Mouse (Mus musculus) MEL (cell line): ENCODE measurements around the gene Cd48. TPM values are rescaled to one million over a fixed set of nuclear protein-coding genes. Genes with fewer than 3 reads are reported as not detected.

Source experiments
- DNase-seq: peaks from one replicate; pipeline ENCODE4 v3.0.0; 2011; ENCODE audit warnings: low read depth, low spot score
- H3K27ac ChIP-seq: 2 replicates; pipeline ENCODE4 v1.5.1; 2012; ENCODE audit warnings: low read depth, mild to moderate bottlenecking, control low read depth, low read length, moderate library complexity; ENCODE audit not compliant: control insufficient read depth
- H3K27me3 ChIP-seq, 2 experiments: fragments of 150-350 bp in 1 of 2; sonication (generic) in 1 of 2; 2 replicates each; pipeline ENCODE4 v1.6.1; 2012; ENCODE audit warnings: low read length in 2 of 2, mild to moderate bottlenecking in 2 of 2, improper control_type of control experiment in 1 of 2, moderate library complexity in 1 of 2; ENCODE audit not compliant: insufficient read depth in 2 of 2, control insufficient read depth in 1 of 2
- H3K36me3 ChIP-seq, 2 experiments: 2 replicates each; pipeline ENCODE4 v1.6.1; 2012 to 2014; ENCODE audit warnings: low read length in 2 of 2, improper control_type of control experiment in 1 of 2, inconsistent platforms in 1 of 2, mild to moderate bottlenecking in 1 of 2; ENCODE audit not compliant: insufficient read depth in 2 of 2, control insufficient read depth in 1 of 2
- H3K4me1 ChIP-seq, 2 experiments: fragments of 150-350 bp in 1 of 2; sonication (generic) in 1 of 2; 2 replicates each; pipeline ENCODE4 v1.6.1; 2012; ENCODE audit warnings: low read length in 2 of 2, improper control_type of control experiment in 1 of 2, mild to moderate bottlenecking in 1 of 2; ENCODE audit not compliant: insufficient read depth in 2 of 2, control insufficient read depth in 1 of 2
- H3K4me3 ChIP-seq, 2 experiments: fragments of 150-350 bp in 1 of 2; sonication (generic) in 1 of 2; 2 replicates each; pipeline ENCODE4 v1.5.1; 2012; ENCODE audit warnings: low read depth in 2 of 2, low read length in 2 of 2, mild to moderate bottlenecking in 2 of 2, moderate library complexity in 2 of 2, control low read depth in 1 of 2, improper control_type of control experiment in 1 of 2; ENCODE audit not compliant: control insufficient read depth in 1 of 2, insufficient read depth in 1 of 2
- H3K79me2 ChIP-seq: 2 replicates; pipeline ENCODE4 v1.6.1; 2012; ENCODE audit warnings: mild to moderate bottlenecking, low read length, moderate library complexity; ENCODE audit not compliant: control insufficient read depth, poor library complexity, insufficient read depth
- H3K9ac ChIP-seq: 2 replicates; pipeline ENCODE4 v1.6.1; 2012; ENCODE audit warnings: low read depth, mild to moderate bottlenecking, control low read depth, low read length, moderate library complexity; ENCODE audit not compliant: control insufficient read depth, poor library complexity, severe bottlenecking
- H3K9me3 ChIP-seq: fragments of 150-350 bp; sonication (generic); replicated peaks from 2 replicates; pipeline ENCODE4 v1.6.1; 2012; ENCODE audit warnings: mild to moderate bottlenecking, low read length, improper control_type of control experiment, moderate library complexity; ENCODE audit not compliant: insufficient read depth
- E2F4 ChIP-seq: IDR thresholded peaks from 2 replicates; pipeline ENCODE4 v1.6.1; 2011; ENCODE audit warnings: low read depth, low read length, improper control_type of control experiment, borderline replicate concordance
- ELF1 ChIP-seq: IDR thresholded peaks from 2 replicates; pipeline ENCODE4 v1.6.1; 2014; ENCODE audit warnings: low read depth, mild to moderate bottlenecking, inconsistent platforms, low read length, improper control_type of control experiment, moderate library complexity
- EP300 ChIP-seq, 2 experiments: IDR thresholded peaks; 2 replicates each; pipeline ENCODE4 v1.6.1; 2011; ENCODE audit warnings: improper control_type of control experiment in 2 of 2, low read length in 2 of 2, low read depth in 1 of 2, mild to moderate bottlenecking in 1 of 2
- ETS1 ChIP-seq: IDR thresholded peaks from 2 replicates; pipeline ENCODE4 v1.6.1; 2012; ENCODE audit warnings: low read depth, mild to moderate bottlenecking, inconsistent platforms, low read length, improper control_type of control experiment, moderate library complexity
- GABPA ChIP-seq: IDR thresholded peaks from 2 replicates; pipeline ENCODE4 v1.6.1; 2012; ENCODE audit warnings: low read depth, mild to moderate bottlenecking, inconsistent platforms, low read length, improper control_type of control experiment, moderate library complexity
- GATA1 ChIP-seq: IDR thresholded peaks from 2 replicates; pipeline ENCODE4 v1.6.1; 2011; ENCODE audit warnings: low read depth, low read length, improper control_type of control experiment
- HCFC1 ChIP-seq: IDR thresholded peaks from 2 replicates; pipeline ENCODE4 v1.6.1; 2012; ENCODE audit warnings: low read depth, mild to moderate bottlenecking, inconsistent platforms, low read length, improper control_type of control experiment, moderate library complexity
- JUND ChIP-seq: IDR thresholded peaks from 2 replicates; pipeline ENCODE4 v1.6.1; 2011; ENCODE audit warnings: low read depth, mild to moderate bottlenecking, improper control_type of control experiment, low read length
- KAT2A ChIP-seq: conservative IDR thresholded peaks from 2 replicates; pipeline ENCODE4 v1.6.1; 2012; ENCODE audit warnings: low read depth, low read length, improper control_type of control experiment, inconsistent platforms
- MAFK ChIP-seq: IDR thresholded peaks from 2 replicates; pipeline ENCODE4 v1.6.1; 2011; ENCODE audit warnings: low read depth, mild to moderate bottlenecking, low read length, improper control_type of control experiment, borderline replicate concordance
- MAZ ChIP-seq: IDR thresholded peaks from 2 replicates; pipeline ENCODE4 v1.6.1; 2012; ENCODE audit warnings: low read depth, mild to moderate bottlenecking, inconsistent platforms, low read length, improper control_type of control experiment
- MEF2A ChIP-seq: IDR thresholded peaks from 2 replicates; pipeline ENCODE4 v1.6.1; 2014; ENCODE audit warnings: low read depth, mild to moderate bottlenecking, inconsistent platforms, low read length, improper control_type of control experiment; ENCODE audit not compliant: poor library complexity, insufficient replicate concordance, severe bottlenecking; ENCODE audit errors: extremely low read depth
- MXI1 ChIP-seq: IDR thresholded peaks from 2 replicates; pipeline ENCODE4 v1.6.1; 2011; ENCODE audit warnings: mild to moderate bottlenecking, low read depth, low read length, improper control_type of control experiment
- MYB ChIP-seq: IDR thresholded peaks from 2 replicates; pipeline ENCODE4 v1.6.1; 2011; ENCODE audit warnings: mild to moderate bottlenecking, low read depth, low read length, improper control_type of control experiment
- MYC ChIP-seq: IDR thresholded peaks from 2 replicates; pipeline ENCODE4 v1.6.1; 2011; ENCODE audit warnings: low read depth, mild to moderate bottlenecking, low read length, improper control_type of control experiment, moderate library complexity
- NELFE ChIP-seq: IDR thresholded peaks from 2 replicates; pipeline ENCODE4 v1.6.1; 2011; ENCODE audit warnings: low read depth, low read length, improper control_type of control experiment
- POLR2A ChIP-seq, 2 experiments: IDR thresholded peaks; 2 replicates each; pipeline ENCODE4 v1.6.1; 2011 to 2012; ENCODE audit warnings: low read length in 2 of 2, mild to moderate bottlenecking in 2 of 2, control low read depth in 1 of 2, improper control_type of control experiment in 1 of 2, low read depth in 1 of 2, moderate library complexity in 1 of 2; ENCODE audit not compliant: control insufficient read depth in 1 of 2, insufficient read depth in 1 of 2, poor library complexity in 1 of 2
- POLR2AphosphoS2 ChIP-seq: IDR thresholded peaks from 2 replicates; pipeline ENCODE4 v1.6.1; 2011; ENCODE audit warnings: low read length, improper control_type of control experiment
- POLR2AphosphoS5 ChIP-seq: IDR thresholded peaks from 2 replicates; pipeline ENCODE4 v1.6.1; 2012; ENCODE audit warnings: low read depth, borderline replicate concordance, mild to moderate bottlenecking, inconsistent platforms, low read length, moderate library complexity, mixed read lengths
- RAD21 ChIP-seq: IDR thresholded peaks from 2 replicates; pipeline ENCODE4 v1.6.1; 2011; ENCODE audit warnings: mild to moderate bottlenecking, low read depth, low read length, improper control_type of control experiment
- RCOR1 ChIP-seq: IDR thresholded peaks from 2 replicates; pipeline ENCODE4 v1.6.1; 2012; ENCODE audit warnings: low read depth, mild to moderate bottlenecking, inconsistent platforms, low read length, improper control_type of control experiment
- SIN3A ChIP-seq: IDR thresholded peaks from 2 replicates; pipeline ENCODE4 v1.6.1; 2012; ENCODE audit warnings: low read length, improper control_type of control experiment, inconsistent platforms
- TBP ChIP-seq: IDR thresholded peaks from 2 replicates; pipeline ENCODE4 v1.8.0; 2011; ENCODE audit warnings: low read depth, low read length, improper control_type of control experiment
- TCF12 ChIP-seq: IDR thresholded peaks from 2 replicates; pipeline ENCODE4 v1.6.1; 2014; ENCODE audit warnings: low read depth, mild to moderate bottlenecking, inconsistent platforms, low read length, improper control_type of control experiment, moderate library complexity
- UBTF ChIP-seq: IDR thresholded peaks from 2 replicates; pipeline ENCODE4 v1.6.1; 2012; ENCODE audit warnings: low read depth, mild to moderate bottlenecking, inconsistent platforms, low read length, improper control_type of control experiment, moderate library complexity, borderline replicate concordance; ENCODE audit not compliant: insufficient read depth
- USF1 ChIP-seq: IDR thresholded peaks from 2 replicates; pipeline ENCODE4 v1.6.1; 2014; ENCODE audit warnings: low read depth, mild to moderate bottlenecking, inconsistent platforms, low read length, improper control_type of control experiment, moderate library complexity
- ZC3H11A ChIP-seq: IDR thresholded peaks from 2 replicates; pipeline ENCODE4 v1.6.1; 2012; ENCODE audit warnings: low read depth, mild to moderate bottlenecking, inconsistent platforms, low read length, improper control_type of control experiment
- ZMIZ1 ChIP-seq: IDR thresholded peaks from 2 replicates; pipeline ENCODE4 v1.6.1; 2012; ENCODE audit warnings: low read depth, mild to moderate bottlenecking, inconsistent platforms, low read length, improper control_type of control experiment, moderate library complexity
- polyA plus RNA-seq, 2 experiments: library from polyadenylated mRNA; stranded (reverse) in 1 of 2; unstranded in 1 of 2; fragments of >175 nt in 1 of 2; fragments of >200 nt in 1 of 2; gene quantifications; 2 replicates each; pipeline versions ENCODE4 v1.2.1 to v1.2.4; 2012; ENCODE audit warnings: low replicate concordance in 2 of 2, low read depth in 1 of 2; ENCODE audit not compliant: insufficient read length in 2 of 2, insufficient read depth in 1 of 2, missing spikeins in 1 of 2
- total RNA-seq: library from RNA; depleted of rRNA; stranded (reverse); fragments of 300-350 nt; gene quantifications from 2 replicates; pipeline ENCODE4 v1.2.3, GENCODE M21; 2012

Cd48 gene
- total and polyA plus RNA-seq, 3 experiments, result 64.6 to 84.6 TPM; not detected in 1

DNA sequence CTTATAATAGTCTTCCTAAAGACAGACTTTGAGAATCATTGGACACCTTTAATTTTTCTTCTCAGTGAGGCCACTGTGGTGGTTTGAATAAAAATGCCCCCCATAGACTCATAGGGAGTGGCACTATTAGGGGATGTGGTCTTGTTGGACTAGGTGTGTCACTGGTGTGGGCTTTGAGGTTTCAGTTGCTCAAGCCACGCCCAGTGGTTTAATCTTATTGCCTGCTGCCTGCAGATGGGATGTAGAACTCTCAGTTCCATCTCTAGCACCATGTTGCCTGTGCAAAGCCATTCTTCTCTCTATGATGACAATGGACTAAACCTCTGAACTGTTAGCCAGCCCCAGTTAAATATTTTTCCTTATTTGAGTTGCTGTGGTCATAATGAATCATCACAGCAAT is 4.1 kb upstream of the Cd48 start (continued):
- TF ChIP-seq MEF2A, result no peak
- TF ChIP-seq MAFK, result no peak
- peak; percentile 59 for TF ChIP-seq GATA1
- no peak for TF ChIP-seq E2F4
- TF ChIP-seq POLR2AphosphoS2, result no peak
- peak; percentile 83 for TF ChIP-seq MYB
- TF ChIP-seq JUND, result no peak
- peak; percentile 50; the same call in 1 of the 2 replicates for TF ChIP-seq RCOR1
- no peak for TF ChIP-seq POLR2AphosphoS5
- TF ChIP-seq EP300 (IDR thresholded peaks at IDR 0.05; ENCODE audit: low read depth in 1 of 2, low read length in 2 of 2), result peak; percentile 74 to 94

DNA sequence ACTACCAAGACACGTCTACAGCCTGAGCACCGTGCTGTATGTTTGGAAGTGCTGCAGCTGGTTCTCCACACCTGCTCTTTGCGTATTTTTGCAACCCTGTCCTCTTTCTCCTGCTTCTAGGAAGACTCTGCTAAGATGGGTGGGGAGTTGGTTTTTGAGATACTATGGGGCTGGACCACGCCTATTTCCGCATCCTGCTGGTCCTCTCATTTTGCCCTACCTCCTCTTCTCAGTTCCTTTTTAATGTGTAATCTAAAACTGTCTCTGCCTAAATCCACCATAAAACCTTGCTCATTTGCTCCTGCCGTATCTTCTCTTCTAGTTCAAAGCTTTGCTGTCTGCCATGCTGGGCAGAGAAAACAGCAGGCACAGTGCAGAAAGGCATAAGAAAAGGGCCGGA is 800 bp upstream of the Cd48 start:
- TF ChIP-seq HCFC1, result peak; percentile 64; the same call in 1 of the 2 replicates
- TF ChIP-seq JUND, result 0 out of 2 replicates have a peak, but pooled peaks have one; percentile 19
- TF ChIP-seq UBTF, result no peak
- no peak for TF ChIP-seq ZC3H11A
- no peak for TF ChIP-seq RAD21
- peak; percentile 68; the same call in 1 of the 2 replicates for TF ChIP-seq SIN3A
- peak; percentile 38; the same call in 1 of the 2 replicates for TF ChIP-seq MXI1
- TF ChIP-seq USF1, result no peak
- TF ChIP-seq RCOR1, result peak; percentile 17; the same call in 1 of the 2 replicates
- TF ChIP-seq MAZ, result no peak
- peak; percentile 54 for TF ChIP-seq ETS1
- peak; percentile 48 to 84; a peak in 2 of 4 replicates for TF ChIP-seq POLR2A (IDR thresholded peaks at IDR 0.05; ENCODE audit: control insufficient read depth in 1 of 2, insufficient read depth in 1 of 2, low read depth in 1 of 2, low read length in 2 of 2, poor library complexity in 1 of 2)
- TF ChIP-seq MYC, result no peak; the same call in 1 of the 2 replicates
- TF ChIP-seq POLR2AphosphoS2, result peak; percentile 77
- TF ChIP-seq ELF1, result peak; percentile 92
- TF ChIP-seq TCF12, result peak; percentile 50; the same call in 1 of the 2 replicates
- TF ChIP-seq TBP, result peak; percentile 95
- peak; percentile 43 for TF ChIP-seq GATA1
- TF ChIP-seq KAT2A, result no peak
- TF ChIP-seq MYB, result no peak
- peak; percentile 31 to 68; a peak in 3 of 4 replicates for TF ChIP-seq EP300 (IDR thresholded peaks at IDR 0.05; ENCODE audit: low read depth in 1 of 2, low read length in 2 of 2)
- peak; percentile 74 for TF ChIP-seq NELFE
- peak; percentile 66 for TF ChIP-seq ZMIZ1
- TF ChIP-seq GABPA, result no peak
- Histone ChIP-seq H3K9ac (peak overlapping the region; percentile 97), H3K27me3 (no peaks in the 10 kb centered on the region), H3K4me1 (peaks cover 14 to 40% of the 10 kb centered on the region in 2 experiments), H3K79me2 (peaks cover 23% of the 10 kb centered on the region), H3K36me3 (peaks cover 0 to 47% of the 10 kb centered on the region in 2 experiments; a peak in 2 of 4 replicates), H3K4me3 (peak overlapping the region; percentile 69 to 77), H3K27ac (peak overlapping the region; percentile 97), H3K9me3 (no peaks in the 10 kb centered on the region)
- DNase-seq, result peak; percentile 91
